Mouse (Mus musculus): ENCODE measurements at regions not wholly inside any gene's neighbourhood (a gene's known extent, or its start where the extent isn't known, plus 50 kb on each side); places are given as distances from the start of the nearest gene placed in this dataset.

DNA sequence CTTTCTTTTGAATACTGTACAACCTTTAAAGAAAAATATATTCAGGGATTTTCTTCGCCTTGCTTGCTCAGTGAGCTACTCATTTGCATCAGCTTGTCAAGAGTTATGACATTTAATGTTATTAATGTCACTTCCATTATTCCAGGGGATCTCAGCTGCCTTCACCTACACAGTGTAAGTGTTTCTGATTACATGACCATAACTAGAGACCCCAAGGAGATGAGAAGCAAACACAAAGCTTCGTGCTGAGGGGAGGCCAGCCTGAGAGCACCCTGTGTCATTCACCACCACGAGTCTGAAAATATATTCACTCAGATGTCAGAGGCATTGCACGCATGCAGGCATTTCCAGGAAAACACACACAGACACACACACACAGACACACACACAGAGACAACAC is 369.8 kb upstream of the Adamts16 start:
- Histone ChIP-seq H3K36me3 (ENCODE audit: control insufficient read depth in 1 of 2, insufficient read depth in 2 of 2, low read length in 2 of 2) (no peaks in the 10 kb centered on the region), H3K27ac (ENCODE audit: control insufficient read depth, low read depth, low read length) (no peak overlapping the region), H3K4me1 (ENCODE audit: control insufficient read depth in 1 of 2, insufficient read depth in 2 of 2, low read length in 2 of 2) (no peaks in the 10 kb centered on the region), H3K9ac (ENCODE audit: control insufficient read depth, low read depth, low read length, poor library complexity, severe bottlenecking) (no peak overlapping the region), H3K27me3 (ENCODE audit: control insufficient read depth in 1 of 2, insufficient read depth in 2 of 2, low read length in 2 of 2) (no peaks in the 10 kb centered on the region), H3K9me3 (replicated peaks; ENCODE audit: insufficient read depth, low read length) (no peaks in the 10 kb centered on the region), H3K4me3 (ENCODE audit: control insufficient read depth in 1 of 2, insufficient read depth in 1 of 2, low read depth in 2 of 2, low read length in 2 of 2) (no peak overlapping the region), H3K79me2 (ENCODE audit: control insufficient read depth, insufficient read depth, low read length, poor library complexity) (no peaks in the 10 kb centered on the region)
- no peak for DNase-seq (ENCODE audit: low read depth, low spot score)
- TF ChIP-seq EP300 (IDR thresholded peaks at IDR 0.05; ENCODE audit: low read depth in 1 of 2, low read length in 2 of 2) (no peak), E2F4 (IDR thresholded peaks at IDR 0.05; ENCODE audit: borderline replicate concordance, low read depth, low read length) (no peak), POLR2A (IDR thresholded peaks at IDR 0.05; ENCODE audit: control insufficient read depth in 1 of 2, insufficient read depth in 1 of 2, low read depth in 1 of 2, low read length in 2 of 2, poor library complexity in 1 of 2) (no peak), POLR2AphosphoS5 (IDR thresholded peaks at IDR 0.05; ENCODE audit: borderline replicate concordance, low read depth, low read length) (no peak), ELF1 (IDR thresholded peaks at IDR 0.05; ENCODE audit: low read depth, low read length) (no peak), NELFE (IDR thresholded peaks at IDR 0.05; ENCODE audit: low read depth, low read length) (no peak)

DNA sequence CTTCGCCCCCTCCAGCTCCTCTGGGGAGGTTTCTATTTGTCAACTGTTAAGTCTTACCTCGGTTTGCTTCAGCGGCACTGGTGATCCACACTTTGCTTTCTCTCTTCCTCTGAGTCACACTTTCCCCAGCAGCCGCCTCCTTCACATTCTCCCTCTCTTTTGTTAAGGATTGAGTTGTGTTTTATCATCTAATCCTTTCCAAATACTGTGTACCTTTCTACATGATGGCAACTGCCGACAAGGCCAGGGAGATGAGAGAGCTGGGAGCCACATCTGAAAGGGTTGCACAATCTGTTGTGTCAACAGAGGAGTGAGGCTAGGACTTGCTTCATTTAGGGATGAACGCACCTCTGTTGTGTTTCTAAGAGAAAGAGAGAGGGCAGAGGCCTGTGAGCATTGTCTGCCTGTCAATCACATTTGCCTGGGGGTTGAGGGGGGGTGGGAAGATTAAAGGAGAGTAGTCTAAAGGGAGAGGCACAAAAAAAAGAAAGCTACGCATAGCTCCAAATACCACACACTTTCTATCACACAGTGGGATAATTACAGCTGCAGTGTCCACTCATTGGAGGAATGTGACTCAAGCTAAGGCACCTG is 369.1 kb upstream of the Adamts16 start:
- no peak overlapping the region for H3K9ac ChIP-seq (ENCODE audit: control insufficient read depth, low read depth, low read length, poor library complexity, severe bottlenecking)
- H3K27ac ChIP-seq (ENCODE audit: control insufficient read depth, low read depth, low read length): no peak overlapping the region
- no peaks in the 10 kb centered on the region for H3K27me3 ChIP-seq (ENCODE audit: control insufficient read depth in 1 of 2, insufficient read depth in 2 of 2, low read length in 2 of 2)
- H3K4me3 ChIP-seq (ENCODE audit: control insufficient read depth in 1 of 2, insufficient read depth in 1 of 2, low read depth in 2 of 2, low read length in 2 of 2): no peak overlapping the region
- DNase-seq (ENCODE audit: low read depth, low spot score): no peak
- no peaks in the 10 kb centered on the region for H3K79me2 ChIP-seq (ENCODE audit: control insufficient read depth, insufficient read depth, low read length, poor library complexity)
- H3K36me3 ChIP-seq (ENCODE audit: control insufficient read depth in 1 of 2, insufficient read depth in 2 of 2, low read length in 2 of 2): no peaks in the 10 kb centered on the region
- H3K4me1 ChIP-seq (ENCODE audit: control insufficient read depth in 1 of 2, insufficient read depth in 2 of 2, low read length in 2 of 2): no peaks in the 10 kb centered on the region
- H3K9me3 ChIP-seq (replicated peaks; ENCODE audit: insufficient read depth, low read length): no peaks in the 10 kb centered on the region
- TF ChIP-seq BHLHE40 (IDR thresholded peaks at IDR 0.05; ENCODE audit: borderline replicate concordance, low read depth, low read length) (no peak), USF2 (IDR thresholded peaks at IDR 0.05; ENCODE audit: borderline replicate concordance in 1 of 2, insufficient read depth in 1 of 2, low read depth in 1 of 2, low read length in 2 of 2) (no peak), ZMIZ1 (IDR thresholded peaks at IDR 0.05; ENCODE audit: low read depth, low read length) (no peak)

DNA sequence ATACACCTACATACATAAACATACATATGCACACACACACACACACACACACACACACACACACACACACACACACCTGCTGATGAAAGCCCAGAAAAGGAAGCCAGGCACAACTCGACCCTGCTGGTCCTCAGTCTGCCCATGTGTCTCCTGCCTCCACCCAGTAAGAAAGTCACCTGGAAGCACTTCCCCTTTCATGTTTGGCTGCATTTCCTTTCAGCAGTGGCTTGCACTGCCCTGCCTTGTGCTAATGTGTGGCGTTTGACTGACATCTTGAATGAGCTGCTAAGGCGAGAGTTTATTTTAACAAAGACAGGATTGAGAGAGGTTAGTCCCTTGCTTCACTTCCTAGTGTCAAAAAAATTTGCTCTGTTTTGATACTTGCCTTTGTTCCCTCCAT is 364.1 kb upstream of the Adamts16 start:
- no peaks in the 10 kb centered on the region for H3K27me3 ChIP-seq (ENCODE audit: control insufficient read depth in 1 of 2, insufficient read depth in 2 of 2, low read length in 2 of 2)
- no peaks in the 10 kb centered on the region for H3K36me3 ChIP-seq (ENCODE audit: control insufficient read depth in 1 of 2, insufficient read depth in 2 of 2, low read length in 2 of 2)
- no peak for DNase-seq (ENCODE audit: low read depth, low spot score)
- no peak overlapping the region for H3K9ac ChIP-seq (ENCODE audit: control insufficient read depth, low read depth, low read length, poor library complexity, severe bottlenecking)
- no peak overlapping the region for H3K27ac ChIP-seq (ENCODE audit: control insufficient read depth, low read depth, low read length)
- H3K9me3 ChIP-seq (replicated peaks; ENCODE audit: insufficient read depth, low read length): no peaks in the 10 kb centered on the region
- TF ChIP-seq KAT2A (conservative IDR thresholded peaks at IDR 0.05; ENCODE audit: low read depth, low read length) (no peak), MYC (IDR thresholded peaks at IDR 0.05; ENCODE audit: low read depth, low read length) (no peak)
- H3K4me1 ChIP-seq (ENCODE audit: control insufficient read depth in 1 of 2, insufficient read depth in 2 of 2, low read length in 2 of 2): no peaks in the 10 kb centered on the region
- H3K79me2 ChIP-seq (ENCODE audit: control insufficient read depth, insufficient read depth, low read length, poor library complexity): no peaks in the 10 kb centered on the region
- H3K4me3 ChIP-seq (ENCODE audit: control insufficient read depth in 1 of 2, insufficient read depth in 1 of 2, low read depth in 2 of 2, low read length in 2 of 2): no peak overlapping the region
